Mouse (Mus musculus): ENCODE data around the gene Msx3.

Msx3 gene

GRCm38 (mm10) chr7:140048361-140049114 is at the start of gene Msx3:
TSS of gene Msx3 (minus strand) at chr7:140049089.
- DNase-seq (ENCODE audit: low read depth), result no peak

- no peak for DNase-seq (ENCODE audit: low read depth)
These were observed 49.6 kb upstream of the Msx3 start for GRCm38 (mm10) chr7:140098466-140098865.

DNA sequence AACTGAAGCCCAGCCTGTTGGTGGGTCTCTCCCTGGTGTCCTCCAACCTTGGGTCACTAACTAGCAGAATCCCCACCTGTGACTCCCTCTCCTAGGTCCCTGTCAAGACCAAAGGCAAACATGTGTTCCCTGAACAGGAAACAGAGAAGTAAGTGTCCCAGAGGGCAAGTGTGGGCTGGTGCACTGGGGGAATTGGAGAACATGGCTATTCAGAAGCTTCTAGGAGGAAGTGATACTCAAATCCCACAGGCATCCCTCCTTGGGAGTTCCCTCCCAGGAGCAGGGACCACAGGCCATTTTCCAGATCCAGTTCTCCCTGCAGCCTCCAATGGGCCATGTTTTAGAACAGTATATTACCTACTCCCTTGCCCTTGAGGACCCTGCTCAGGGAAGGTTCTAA is 47.2 kb upstream of the Msx3 start:
- DNase-seq (ENCODE audit: low read depth), result no peak

GRCm38 (mm10) chr7:140095556-140095955 is 46.7 kb upstream of the Msx3 start:
- no peak for DNase-seq (ENCODE audit: low read depth)

DNA sequence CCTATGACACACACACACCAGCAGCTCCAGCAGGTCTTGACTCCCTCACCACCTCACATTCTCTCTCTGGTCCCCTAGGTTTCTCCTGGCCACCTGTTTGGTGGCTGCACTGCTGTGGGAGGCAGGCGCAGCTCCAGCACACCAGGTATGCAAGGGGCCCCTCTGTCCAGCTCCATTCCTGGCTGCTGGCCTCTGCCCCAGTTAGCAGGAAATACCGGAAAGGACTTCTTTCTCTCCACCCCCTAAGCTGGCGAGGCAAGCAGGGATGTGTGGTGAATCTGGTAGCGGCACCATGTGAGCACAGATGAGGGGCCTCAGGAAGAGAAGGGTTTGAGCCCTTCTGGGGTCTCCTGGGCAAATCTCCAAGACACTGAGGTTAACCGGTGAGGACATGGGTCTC is 46.1 kb upstream of the Msx3 start:
- DNase-seq (ENCODE audit: low read depth), result no peak

DNA sequence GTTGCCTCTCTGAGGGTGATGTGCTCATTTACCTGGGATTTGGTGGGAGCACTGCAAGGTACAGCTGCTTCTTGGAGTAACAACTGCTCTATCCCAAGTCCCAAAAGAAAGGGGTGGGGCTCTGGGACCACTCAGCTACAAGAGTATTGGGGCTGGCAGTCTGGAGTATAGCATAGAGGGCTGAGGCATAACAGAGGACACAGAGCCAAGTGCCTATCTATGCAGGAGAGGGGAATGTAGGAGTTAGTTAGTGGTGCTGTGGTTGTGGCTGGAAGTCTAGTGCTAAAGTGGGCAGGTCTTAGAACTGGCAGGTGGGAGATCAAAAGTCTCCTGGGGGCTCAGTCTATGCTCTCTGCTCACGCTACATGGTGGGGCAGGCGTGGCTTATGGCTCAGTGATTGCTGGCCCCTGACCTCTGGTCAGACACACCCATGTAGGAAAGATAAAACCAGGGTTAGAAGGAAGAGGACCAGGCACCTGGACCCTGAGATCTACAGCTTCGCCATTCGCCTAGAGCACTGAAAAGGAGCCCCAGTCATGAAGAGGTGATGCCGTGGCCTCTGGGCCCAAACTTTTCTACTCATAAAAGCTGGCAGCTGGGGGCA is 44.1 kb upstream of the Msx3 start, which contains the start of gene Prap1:
Gene Prap1 (plus strand): TSS at position 472 of the 605 bp plus-strand sequence.
- no peak for DNase-seq (ENCODE audit: low read depth)

DNA sequence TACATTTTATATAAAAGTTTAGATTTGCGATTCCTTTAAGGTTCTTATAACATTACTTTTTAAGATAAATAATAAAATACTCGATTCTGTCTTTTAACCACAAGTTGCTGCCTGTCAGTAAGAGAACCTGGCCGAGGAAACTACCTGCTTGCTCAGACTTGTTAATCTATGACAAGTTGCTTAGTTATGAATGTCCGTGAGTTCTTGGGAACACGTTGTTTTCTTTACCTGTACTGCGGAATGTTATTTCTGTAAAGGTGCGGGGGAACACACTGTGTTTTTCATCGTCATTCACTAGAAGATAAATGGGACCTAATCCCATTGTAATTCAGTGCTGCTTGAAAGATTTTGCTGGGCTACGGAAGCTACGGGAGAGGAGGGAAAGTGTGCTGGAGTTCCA is 41.7 kb upstream of the Msx3 start:
- DNase-seq (ENCODE audit: low read depth), result no peak

- no peak for DNase-seq (ENCODE audit: low read depth)
These were observed 33.4 kb upstream of the Msx3 start, which contains the start of gene Caly for GRCm38 (mm10) chr7:140082242-140082678. TSS of gene Caly (minus strand) at chr7:140082548.

DNA sequence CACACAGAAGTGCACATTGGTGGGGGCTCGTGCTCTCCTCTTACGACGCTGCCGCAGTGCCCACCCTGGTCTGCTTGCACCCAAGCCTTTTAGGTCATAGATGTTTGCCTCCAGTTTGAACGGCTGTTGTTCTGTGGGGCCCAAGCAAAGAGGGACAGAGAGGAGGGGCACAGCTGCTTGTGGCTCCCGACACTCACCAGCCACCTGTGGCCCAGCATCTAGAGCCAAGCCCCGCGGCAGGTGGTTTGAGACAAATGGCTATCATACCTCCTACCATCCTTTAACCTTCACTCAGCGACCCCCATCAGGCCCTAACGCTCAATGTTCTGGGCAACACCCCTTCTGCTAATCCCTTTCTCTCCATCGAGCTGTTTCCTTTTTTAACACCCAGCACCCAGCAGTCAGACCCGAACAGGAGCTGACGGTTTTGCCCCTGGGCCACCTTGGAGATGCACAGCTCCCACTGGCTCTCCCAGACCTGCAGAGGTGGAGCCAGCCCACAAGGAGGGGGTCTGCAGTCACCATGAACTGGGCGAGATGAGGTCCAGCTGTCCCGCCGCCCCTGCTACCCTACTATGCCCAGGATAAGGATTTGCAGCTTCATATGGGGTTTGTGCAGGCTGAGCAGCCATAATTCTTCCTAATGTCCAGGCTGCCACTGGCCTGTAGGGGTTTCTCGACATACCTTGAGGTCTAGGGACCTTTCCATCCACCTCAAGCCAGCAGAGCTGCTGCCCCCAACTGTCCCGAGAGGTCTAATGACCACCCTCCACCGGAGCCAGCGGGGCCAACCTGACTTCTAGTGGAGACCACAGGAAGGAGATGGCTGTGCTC is 32.7 kb upstream of the Msx3 start:
- no peak for DNase-seq (ENCODE audit: low read depth)

DNA sequence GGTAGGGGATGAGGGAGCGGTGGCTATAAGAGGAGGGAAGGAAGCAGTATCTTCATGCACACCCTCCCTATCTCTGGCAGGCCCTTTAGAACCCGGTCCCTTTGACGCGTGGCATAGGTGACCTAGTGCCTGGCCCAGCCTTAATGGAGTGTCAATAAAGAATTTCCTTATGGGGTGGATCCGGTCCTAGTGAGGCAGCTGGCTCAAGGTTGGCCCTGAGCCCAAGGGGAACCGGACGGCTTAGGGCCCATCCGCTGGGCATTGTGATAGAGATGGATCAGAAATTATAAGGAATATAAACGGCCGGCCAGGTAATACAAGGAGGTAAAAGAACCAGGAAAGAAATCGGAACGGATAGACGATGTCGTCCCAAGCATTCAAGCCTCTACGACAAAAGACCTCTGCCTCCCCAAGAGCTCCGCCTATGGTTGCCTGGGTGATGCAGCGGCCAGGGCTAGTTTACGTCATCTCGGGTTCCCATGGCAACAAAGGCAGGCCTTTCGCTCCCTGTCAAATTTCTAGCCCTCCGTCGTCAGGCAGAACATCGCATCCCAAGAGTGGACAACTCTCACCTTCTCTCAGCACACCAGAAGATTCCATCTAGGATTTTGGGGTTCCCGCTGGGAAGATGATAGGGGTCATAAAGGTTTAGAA is 31.7 kb upstream of the Msx3 start:
- peak; percentile 49 for DNase-seq (ENCODE audit: low read depth)

- DNase-seq (ENCODE audit: low read depth), result peak; percentile 75
These were observed 29.8 kb upstream of the Msx3 start for GRCm38 (mm10) chr7:140078711-140079110.

GRCm38 (mm10) chr7:140077698-140078097 is 28.8 kb upstream of the Msx3 start:
- no peak for DNase-seq (ENCODE audit: low read depth)

DNA sequence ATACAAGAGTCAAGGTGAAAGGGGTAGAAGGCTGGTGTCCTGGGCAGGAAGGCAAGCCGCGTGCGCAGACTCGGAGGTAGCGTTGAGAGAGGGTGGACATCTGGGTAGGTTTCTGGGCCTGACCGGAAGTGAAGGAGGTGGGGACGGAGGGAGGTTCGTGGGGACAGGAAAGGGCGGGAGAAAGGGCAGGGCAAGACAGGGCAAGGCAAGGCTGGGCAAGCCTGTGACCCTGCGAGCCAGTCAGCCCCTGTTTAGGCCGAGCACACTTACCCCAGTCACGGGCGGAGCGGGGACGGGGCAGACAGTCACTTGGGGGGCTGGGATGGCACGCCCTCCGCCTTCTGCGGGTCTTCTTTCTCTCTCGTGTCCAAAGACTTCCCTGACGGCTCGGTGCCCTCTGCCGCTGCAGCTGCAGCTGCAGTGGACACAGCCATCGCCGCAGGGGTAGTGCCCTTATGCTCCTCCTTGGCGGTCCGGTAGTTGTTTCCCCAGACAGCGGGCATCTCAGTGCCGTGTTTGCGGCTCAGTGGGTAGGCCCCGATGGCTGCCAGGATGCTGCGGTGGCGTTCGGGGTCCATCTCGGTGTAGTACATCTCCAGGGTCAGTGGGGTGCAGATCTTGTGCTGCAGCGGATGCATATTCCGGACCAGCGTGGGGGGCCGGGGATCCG is 21.3 kb upstream of the Msx3 start:
- DNase-seq (ENCODE audit: low read depth), result no peak

GRCm38 (mm10) chr7:140067397-140067796 is 18.5 kb upstream of the Msx3 start:
- DNase-seq (ENCODE audit: low read depth), result no peak

DNA sequence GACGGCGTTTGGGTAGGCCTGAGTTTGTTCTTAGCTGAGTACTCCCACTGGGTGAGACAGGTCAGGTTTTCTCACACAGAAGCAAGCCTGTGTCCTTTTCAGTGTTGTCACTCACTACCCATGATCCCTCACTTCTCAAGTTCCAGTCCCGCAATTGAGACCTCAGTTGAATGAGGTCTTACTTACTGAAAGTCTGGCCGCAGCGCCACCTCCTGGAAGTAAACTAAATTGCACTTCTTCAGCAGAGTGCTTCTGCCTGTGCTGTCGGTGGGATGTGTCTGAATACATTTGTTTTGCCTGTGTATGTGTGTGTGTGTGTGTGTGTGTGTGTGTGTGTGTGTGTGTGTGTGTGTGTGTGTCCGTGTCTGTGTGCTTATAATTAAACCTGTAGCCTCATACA is 14.2 kb upstream of the Msx3 start:
- peak; percentile 66 for DNase-seq (ENCODE audit: low read depth)

GRCm38 (mm10) chr7:140062307-140062706 is 13.4 kb upstream of the Msx3 start:
- no peak for DNase-seq (ENCODE audit: low read depth)

DNA sequence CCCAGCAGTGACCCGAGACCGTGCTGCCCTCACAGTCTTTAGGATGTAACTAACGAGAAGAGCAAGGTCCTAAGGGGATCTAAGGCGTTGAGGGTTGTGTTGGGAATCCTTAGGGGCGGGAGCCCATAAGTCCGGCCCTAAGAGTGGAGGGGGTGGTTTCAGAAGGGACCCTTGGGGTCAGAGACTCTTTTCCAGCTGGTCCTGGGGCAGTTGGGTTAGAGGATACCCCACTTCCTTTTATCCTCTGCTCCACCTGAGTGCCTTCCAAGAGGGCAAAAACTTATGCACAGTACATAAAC is 12.9 kb upstream of the Msx3 start:
- DNase-seq (ENCODE audit: low read depth), result no peak

- DNase-seq (ENCODE audit: low read depth), result no peak
These were observed 12.3 kb upstream of the Msx3 start for GRCm38 (mm10) chr7:140060936-140061831.

- no peak for DNase-seq (ENCODE audit: low read depth)
These were observed 10.7 kb upstream of the Msx3 start for GRCm38 (mm10) chr7:140059601-140060000.

DNA sequence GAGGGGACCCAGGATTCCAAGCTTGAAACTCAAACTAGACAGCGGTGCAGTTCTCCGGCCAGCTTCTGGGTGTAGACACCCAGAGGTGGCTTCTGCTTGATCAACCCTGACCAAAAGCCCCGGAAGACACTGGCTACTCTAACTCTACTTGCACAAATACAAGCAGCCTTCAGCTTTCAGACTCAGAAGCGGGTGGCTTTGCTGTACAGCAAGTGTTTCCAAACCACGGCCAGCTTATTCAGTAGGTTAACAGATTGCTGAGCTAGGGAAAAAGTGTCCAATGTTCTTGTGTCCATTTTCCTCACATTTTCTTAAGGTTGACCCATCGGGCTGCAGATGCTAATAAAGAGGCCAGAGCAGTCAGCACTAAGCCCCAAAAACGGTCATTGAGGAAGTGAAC is 9.6 kb upstream of the Msx3 start:
- DNase-seq (ENCODE audit: low read depth), result no peak
